Mouse (Mus musculus): ENCODE results near the gene Ndufb8. TPM values are rescaled to one million over a fixed set of nuclear protein-coding genes. Genes with fewer than 3 reads are reported as not detected.

The Ndufb8 gene
- total and polyA plus RNA-seq, 3 experiments = 592 to 1,203 (median 725) TPM

DNA sequence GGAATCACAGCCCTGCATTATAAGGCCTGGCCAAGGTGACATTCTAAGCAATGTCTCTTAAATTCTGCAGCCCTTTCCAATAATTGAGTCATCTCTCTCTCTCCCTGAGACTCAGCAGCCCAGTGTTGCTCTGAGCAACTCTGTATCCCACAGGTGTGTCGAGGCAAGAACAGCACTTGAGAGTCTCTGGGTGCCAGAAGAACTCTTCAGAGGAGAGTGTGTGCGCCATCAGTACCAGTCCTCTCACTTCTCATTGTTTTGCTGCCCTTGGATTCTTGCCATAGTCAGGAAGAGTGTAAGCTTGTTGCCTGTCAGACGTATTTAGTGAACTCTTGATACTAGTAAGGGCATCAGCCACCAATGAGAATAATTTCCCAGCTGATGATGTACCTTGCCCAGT lies 12.5 kb upstream of the Ndufb8 start:
- peaks cover 2 to 9% of the 10 kb centered on the region in 2 experiments; a peak in 3 of 4 replicates for H3K4me1 ChIP-seq (ENCODE audit: control insufficient read depth in 1 of 2, insufficient read depth in 2 of 2, low read length in 2 of 2)
- peaks cover 17 to 26% of the 10 kb centered on the region in 2 experiments for H3K36me3 ChIP-seq (ENCODE audit: control insufficient read depth in 1 of 2, insufficient read depth in 2 of 2, low read length in 2 of 2)
- no peak overlapping the region for H3K27ac ChIP-seq (ENCODE audit: control insufficient read depth, low read depth, low read length)
- no peak for TF ChIP-seq POLR2A (IDR thresholded peaks at IDR 0.05; ENCODE audit: control insufficient read depth in 1 of 2, insufficient read depth in 1 of 2, low read depth in 1 of 2, low read length in 2 of 2, poor library complexity in 1 of 2)
- TF ChIP-seq RCOR1 (IDR thresholded peaks at IDR 0.05; ENCODE audit: low read depth, low read length) = no peak
- TF ChIP-seq ZNF384 (IDR thresholded peaks at IDR 0.05; ENCODE audit: low read depth, low read length) = no peak
- no peak for TF ChIP-seq ELF1 (IDR thresholded peaks at IDR 0.05; ENCODE audit: low read depth, low read length)
- no peak for TF ChIP-seq TAL1 (IDR thresholded peaks at IDR 0.05; ENCODE audit: low read length)
- no peak for TF ChIP-seq MAZ (IDR thresholded peaks at IDR 0.05; ENCODE audit: low read depth, low read length)
- no peak for TF ChIP-seq RAD21 (IDR thresholded peaks at IDR 0.05; ENCODE audit: low read depth, low read length)
- TF ChIP-seq CHD1 (IDR thresholded peaks at IDR 0.05; ENCODE audit: low read depth, low read length) = no peak
- no peak for TF ChIP-seq SIN3A (IDR thresholded peaks at IDR 0.05; ENCODE audit: low read length)
- no peak for TF ChIP-seq MEF2A (IDR thresholded peaks at IDR 0.05; ENCODE audit: extremely low read depth, insufficient replicate concordance, low read depth, low read length, poor library complexity, severe bottlenecking)
- TF ChIP-seq CTCF (IDR thresholded peaks at IDR 0.05 in 2 of 3, conservative IDR thresholded peaks at IDR 0.05 in 1 of 3; ENCODE audit: control insufficient read depth in 1 of 3, insufficient read depth in 1 of 3, low read depth in 2 of 3, low read length in 3 of 3, poor library complexity in 1 of 3, severe bottlenecking in 1 of 3) = no peak
- no peak for TF ChIP-seq UBTF (IDR thresholded peaks at IDR 0.05; ENCODE audit: borderline replicate concordance, insufficient read depth, low read depth, low read length)
- TF ChIP-seq NRF1 (IDR thresholded peaks at IDR 0.05; ENCODE audit: insufficient read depth, low read depth, low read length, poor library complexity, severe bottlenecking) = no peak
- no peak for TF ChIP-seq SMC3 (IDR thresholded peaks at IDR 0.05; ENCODE audit: low read depth, low read length)
- TF ChIP-seq ETS1 (IDR thresholded peaks at IDR 0.05; ENCODE audit: low read depth, low read length) = no peak
- no peak for TF ChIP-seq CHD2 (IDR thresholded peaks at IDR 0.05; ENCODE audit: low read length)
- no peaks in the 10 kb centered on the region for H3K27me3 ChIP-seq (ENCODE audit: control insufficient read depth in 1 of 2, insufficient read depth in 2 of 2, low read length in 2 of 2)
- DNase-seq (ENCODE audit: low read depth, low spot score) = no peak
- no peak overlapping the region for H3K4me3 ChIP-seq (ENCODE audit: control insufficient read depth in 1 of 2, insufficient read depth in 1 of 2, low read depth in 2 of 2, low read length in 2 of 2)
- H3K9ac ChIP-seq (ENCODE audit: control insufficient read depth, low read depth, low read length, poor library complexity, severe bottlenecking) = no peak overlapping the region
- H3K79me2 ChIP-seq (ENCODE audit: control insufficient read depth, insufficient read depth, low read length, poor library complexity) = peaks cover 19% of the 10 kb centered on the region
- H3K9me3 ChIP-seq (replicated peaks; ENCODE audit: insufficient read depth, low read length) = no peaks in the 10 kb centered on the region

DNA sequence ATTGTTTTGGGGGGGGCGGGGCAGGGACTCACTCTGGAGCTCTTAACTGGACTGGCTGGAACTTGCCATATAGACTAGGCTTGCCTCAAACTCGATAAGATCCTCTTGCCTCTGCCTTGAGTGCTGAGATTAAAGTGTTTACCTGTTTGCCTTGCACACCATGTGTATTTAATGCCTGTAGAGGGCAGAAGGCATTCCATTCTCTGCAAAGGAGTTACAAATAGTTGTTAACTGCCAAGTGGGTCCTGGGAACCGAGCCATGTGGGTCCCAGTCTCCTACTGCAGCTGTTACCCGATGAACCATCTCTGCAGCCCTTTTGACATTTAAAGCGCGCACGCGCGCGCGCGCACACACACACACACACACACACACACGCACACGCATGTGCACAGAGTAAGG lies 8.8 kb upstream of the Ndufb8 start:
- DNase-seq (ENCODE audit: low read depth, low spot score) = no peak
- Histone ChIP-seq H3K27me3 (ENCODE audit: control insufficient read depth in 1 of 2, insufficient read depth in 2 of 2, low read length in 2 of 2) (no peaks in the 10 kb centered on the region), H3K4me1 (ENCODE audit: control insufficient read depth in 1 of 2, insufficient read depth in 2 of 2, low read length in 2 of 2) (peaks cover 2 to 9% of the 10 kb centered on the region in 2 experiments; a peak in 3 of 4 replicates), H3K4me3 (ENCODE audit: control insufficient read depth in 1 of 2, insufficient read depth in 1 of 2, low read depth in 2 of 2, low read length in 2 of 2) (no peak overlapping the region), H3K9me3 (replicated peaks; ENCODE audit: insufficient read depth, low read length) (no peaks in the 10 kb centered on the region), H3K79me2 (ENCODE audit: control insufficient read depth, insufficient read depth, low read length, poor library complexity) (peaks cover 19% of the 10 kb centered on the region), H3K9ac (ENCODE audit: control insufficient read depth, low read depth, low read length, poor library complexity, severe bottlenecking) (no peak overlapping the region), H3K27ac (ENCODE audit: control insufficient read depth, low read depth, low read length) (no peak overlapping the region), H3K36me3 (ENCODE audit: control insufficient read depth in 1 of 2, insufficient read depth in 2 of 2, low read length in 2 of 2) (peaks cover 16 to 19% of the 10 kb centered on the region in 2 experiments)
- TF ChIP-seq E2F4 (IDR thresholded peaks at IDR 0.05; ENCODE audit: borderline replicate concordance, low read depth, low read length) (no peak), POLR2AphosphoS2 (IDR thresholded peaks at IDR 0.05; ENCODE audit: low read length) (no peak), CTCF (IDR thresholded peaks at IDR 0.05 in 2 of 3, conservative IDR thresholded peaks at IDR 0.05 in 1 of 3; ENCODE audit: control insufficient read depth in 1 of 3, insufficient read depth in 1 of 3, low read depth in 2 of 3, low read length in 3 of 3, poor library complexity in 1 of 3, severe bottlenecking in 1 of 3) (no peak), GATA1 (IDR thresholded peaks at IDR 0.05; ENCODE audit: low read depth, low read length) (no peak)

Measured in MEL (cell line).